Mouse (Mus musculus): ENCODE measurements around the gene Dab2.

Dab2 gene

GRCm38 (mm10) chr15:6483561-6483960, 184.0 kb downstream of the Dab2 start:
- DNase-seq = no peak

All from lung, postnatal 36 days (tissue).